Mouse (Mus musculus) WW6 (cell line): ENCODE data around the gene Otx1.

Source experiments
- DNase-seq: peaks from one replicate; pipeline ENCODE4 v3.0.0-alpha.2; 2013; ENCODE audit warnings: low read depth, low spot score

Otx1 gene

DNA sequence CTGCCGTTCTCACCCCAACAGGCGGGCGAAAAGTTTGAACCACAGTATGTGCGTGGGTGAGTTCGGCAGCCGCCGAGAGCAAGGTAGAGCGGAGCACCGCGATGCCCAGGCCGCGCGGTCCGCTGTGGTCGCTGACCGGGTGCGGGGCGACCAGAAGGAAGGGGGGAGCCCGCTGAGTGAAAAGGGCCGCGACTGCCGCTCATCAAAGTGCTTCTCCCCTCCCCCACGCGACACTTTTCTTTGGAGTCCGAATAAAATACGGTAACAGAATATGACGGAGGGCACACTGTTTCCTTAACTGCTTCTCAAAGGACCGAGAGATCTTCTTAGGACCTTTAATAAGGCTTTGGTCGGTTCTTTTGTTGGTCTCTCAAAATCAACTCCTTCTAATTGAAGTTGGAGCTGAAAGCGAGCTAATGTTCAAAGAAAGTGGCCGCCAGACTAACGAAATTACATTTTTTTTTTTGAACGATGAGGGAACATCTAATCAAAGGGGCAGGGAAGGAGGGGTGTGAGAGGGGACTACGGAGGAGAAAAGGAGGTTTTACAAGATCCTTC lies at the start of gene Otx1:
TSS of gene Otx1 (minus strand) at position 115 of the 558 bp plus-strand sequence.
- no peak for DNase-seq

DNA sequence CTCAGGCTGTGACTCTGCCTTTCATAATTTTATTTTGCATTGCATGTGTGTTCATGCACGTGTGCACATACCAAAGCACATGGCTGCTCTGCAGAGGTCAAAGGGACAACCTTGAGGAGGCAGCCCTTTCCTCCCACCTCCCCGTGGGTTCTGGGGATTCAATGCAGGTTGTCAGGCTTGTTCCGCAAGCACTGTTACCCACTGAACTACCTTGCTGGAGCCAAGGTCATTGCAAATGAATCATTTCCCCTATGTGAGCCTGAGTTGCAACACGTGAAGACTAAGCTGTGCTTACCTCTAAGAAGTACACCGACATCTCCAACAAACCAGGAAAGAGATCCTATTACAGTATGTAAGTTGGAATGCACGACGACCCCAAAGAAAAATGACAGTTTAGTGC lies 48.2 kb upstream of the Otx1 start:
- no peak for DNase-seq

DNA sequence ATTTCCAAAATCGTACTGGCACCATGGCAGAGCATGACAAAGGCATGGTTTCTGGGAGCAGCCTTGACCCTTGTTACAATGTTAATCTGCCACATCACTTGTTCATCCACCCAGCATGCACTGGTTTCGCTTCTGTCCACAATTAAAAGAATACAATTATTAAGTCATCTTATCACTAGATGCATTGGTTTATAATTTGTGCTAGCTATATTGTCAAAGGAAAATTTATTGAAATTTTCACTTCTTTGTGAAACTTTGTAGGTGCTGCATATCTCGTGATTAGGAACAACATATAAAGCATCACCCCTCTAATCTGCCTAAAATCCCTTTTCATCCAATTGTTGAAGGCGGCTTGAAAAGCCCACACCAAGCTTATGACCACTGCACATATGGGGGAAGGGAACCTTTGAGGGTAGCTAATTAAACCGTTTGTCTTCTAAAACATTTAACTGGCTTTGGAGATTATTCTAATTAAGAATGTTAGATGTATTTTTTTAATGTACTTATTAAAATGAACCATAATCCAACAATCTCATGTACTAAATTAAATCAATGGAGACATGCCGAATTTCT lies 37.2 kb upstream of the Otx1 start:
- DNase-seq, result no peak

DNA sequence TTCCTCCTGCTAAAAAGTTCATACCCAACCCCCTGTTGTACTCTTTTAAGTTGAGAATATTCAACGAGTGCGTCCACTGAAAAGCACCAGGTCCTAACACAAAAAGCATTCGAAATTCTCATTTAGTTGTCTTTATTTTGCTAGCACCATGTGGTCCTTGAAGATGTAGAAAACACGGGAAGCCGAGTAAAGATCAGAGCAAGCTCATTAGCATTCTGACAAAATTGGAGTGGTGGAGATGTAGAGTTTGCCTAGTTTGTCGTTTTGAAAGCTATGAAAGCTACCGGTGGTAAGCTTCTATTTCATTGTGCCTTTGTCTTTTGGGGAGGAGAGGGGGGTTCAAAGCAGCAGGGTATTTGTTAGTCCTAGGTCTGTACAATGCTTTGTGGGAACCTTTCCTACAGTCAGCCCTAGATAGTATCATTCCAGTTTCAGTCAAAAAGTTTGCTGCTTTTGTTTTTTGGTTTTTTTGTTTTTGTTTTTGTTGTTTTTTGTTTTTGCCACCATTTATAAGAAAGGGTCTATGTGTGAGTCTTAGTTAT lies 31.9 kb upstream of the Otx1 start:
- DNase-seq, result no peak

DNA sequence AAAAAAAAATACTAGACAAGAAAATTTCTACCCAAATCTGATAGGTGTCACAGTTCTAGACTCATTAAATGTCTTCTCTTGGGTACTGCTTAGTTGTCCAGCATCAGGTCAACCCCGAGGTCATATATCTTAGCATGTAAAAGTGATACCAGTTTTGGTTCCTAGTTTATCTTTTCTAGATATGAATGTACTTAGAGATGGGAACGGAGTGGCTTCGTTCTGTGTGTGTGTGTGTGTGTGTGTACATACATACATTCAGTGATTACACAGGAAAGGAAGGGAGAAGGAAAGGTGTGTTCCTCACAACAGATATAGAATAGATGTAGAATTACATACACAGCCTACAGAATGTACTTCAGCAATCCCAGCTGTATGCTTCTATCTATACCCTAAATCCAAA lies 30.9 kb upstream of the Otx1 start:
- DNase-seq, result no peak

DNA sequence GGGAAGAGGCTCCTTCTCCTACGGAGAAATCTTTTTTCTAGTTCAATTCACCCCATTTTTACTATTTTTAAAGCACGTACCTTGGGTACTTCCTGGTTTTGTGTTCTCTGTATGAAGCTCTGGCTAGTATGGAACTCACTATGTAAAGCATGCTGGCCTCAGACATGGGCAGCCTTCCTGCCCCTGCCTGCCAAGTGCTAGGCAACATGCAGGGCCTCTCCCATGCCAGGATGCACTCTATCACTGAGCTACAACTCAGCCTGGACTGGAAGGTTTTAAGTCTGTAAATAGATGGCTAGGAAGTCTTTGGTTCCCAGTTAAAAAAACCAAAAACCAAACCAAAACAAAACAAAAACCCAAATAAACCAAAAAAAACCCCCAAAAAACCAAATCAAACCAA lies 17.9 kb upstream of the Otx1 start:
- no peak for DNase-seq

DNA sequence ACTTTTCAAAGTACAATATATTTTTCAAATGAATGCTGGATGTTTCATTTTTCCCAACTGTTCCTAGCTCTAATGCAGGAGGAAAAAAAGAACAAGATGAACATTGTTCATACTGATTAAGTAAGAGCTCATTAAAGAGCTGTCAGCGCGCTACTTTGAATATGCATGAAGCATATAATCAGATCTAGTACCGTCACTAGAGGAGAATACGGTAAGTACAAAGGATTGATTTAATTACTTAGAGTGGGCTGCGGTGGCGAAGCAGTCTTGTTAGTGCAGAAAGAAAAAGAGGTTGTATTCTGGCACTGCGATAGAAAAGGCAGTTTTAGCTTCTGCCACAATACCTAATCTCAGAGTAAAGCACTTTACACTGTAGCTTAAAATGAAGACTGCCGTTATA lies 14.7 kb upstream of the Otx1 start:
- DNase-seq, result no peak

DNA sequence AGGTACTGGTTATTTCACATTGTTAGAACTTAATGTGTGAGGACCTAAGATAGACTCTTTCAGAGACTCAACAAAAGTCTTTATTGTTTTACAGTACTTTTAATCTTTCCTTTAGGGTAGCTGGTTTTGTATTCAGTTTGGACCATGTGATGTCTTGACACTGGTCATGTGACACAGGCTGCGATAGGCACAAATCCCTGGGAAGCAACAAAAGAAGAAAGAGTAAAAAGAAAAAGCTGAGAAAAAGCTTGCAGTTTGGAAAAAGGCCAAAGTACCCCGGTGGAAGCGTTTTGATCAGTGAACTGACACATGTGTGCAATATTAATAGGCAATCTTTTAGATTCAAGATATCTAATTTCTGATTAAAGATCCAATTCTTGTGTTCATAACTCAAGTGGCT lies 13.6 kb upstream of the Otx1 start:
- DNase-seq, result no peak

DNA sequence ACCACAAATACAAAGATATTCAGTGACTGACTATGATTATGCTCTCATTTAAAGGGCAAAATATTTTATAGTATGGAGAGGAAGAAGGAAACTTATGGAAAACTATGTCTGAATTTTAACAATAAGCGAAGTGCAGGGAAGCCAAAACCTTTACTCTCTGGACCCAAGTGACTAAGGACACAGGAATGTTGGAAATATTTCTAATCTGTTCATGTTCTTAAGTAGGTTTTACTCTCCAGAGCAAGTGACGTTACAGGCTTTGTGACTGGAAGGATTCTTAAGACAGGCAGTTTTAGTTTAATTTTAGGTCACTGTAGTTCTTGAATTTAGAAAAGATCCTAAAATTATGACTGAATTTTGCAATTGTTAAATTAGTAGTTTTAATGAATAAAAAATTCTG lies 6.1 kb upstream of the Otx1 start:
- DNase-seq, result no peak

DNA sequence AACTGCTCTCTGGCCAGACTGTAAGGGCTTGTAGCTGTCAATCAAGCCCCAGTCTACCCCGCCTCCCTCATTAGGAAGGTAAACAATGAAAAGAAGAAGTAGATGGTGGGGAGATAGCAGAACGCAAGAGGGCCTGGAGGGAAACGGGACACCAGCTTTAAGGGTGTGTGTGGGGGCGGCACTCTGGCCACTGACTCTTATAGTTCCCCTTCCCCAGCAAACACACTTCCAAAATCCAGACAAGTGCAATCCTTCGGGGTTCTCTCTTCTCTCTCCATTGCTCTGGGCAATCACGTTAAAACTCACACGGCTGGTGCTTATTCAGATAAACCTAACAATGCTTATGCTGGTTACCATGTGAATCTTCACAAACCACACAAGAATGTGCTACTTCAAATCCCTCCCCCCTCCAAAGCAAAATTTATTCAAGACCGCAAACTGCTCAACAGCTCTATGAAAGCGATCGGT lies 5.5 kb upstream of the Otx1 start:
- no peak for DNase-seq

DNA sequence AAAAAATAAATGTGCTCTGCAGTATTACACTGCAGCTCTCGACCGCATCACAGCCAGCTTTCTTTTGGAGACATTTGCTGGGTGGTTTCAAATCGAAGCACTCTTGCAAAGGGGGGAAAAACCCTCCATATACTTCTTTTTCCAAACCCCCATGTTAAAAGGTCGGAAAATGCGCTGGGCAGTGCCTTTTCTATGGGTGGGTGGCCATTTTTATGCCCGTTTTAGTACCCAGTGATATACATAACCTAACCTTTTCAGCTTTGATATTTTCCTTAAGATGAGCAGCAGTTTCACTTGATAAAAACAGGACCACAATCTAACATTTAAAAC lies 5.0 kb upstream of the Otx1 start:
- no peak for DNase-seq

DNA sequence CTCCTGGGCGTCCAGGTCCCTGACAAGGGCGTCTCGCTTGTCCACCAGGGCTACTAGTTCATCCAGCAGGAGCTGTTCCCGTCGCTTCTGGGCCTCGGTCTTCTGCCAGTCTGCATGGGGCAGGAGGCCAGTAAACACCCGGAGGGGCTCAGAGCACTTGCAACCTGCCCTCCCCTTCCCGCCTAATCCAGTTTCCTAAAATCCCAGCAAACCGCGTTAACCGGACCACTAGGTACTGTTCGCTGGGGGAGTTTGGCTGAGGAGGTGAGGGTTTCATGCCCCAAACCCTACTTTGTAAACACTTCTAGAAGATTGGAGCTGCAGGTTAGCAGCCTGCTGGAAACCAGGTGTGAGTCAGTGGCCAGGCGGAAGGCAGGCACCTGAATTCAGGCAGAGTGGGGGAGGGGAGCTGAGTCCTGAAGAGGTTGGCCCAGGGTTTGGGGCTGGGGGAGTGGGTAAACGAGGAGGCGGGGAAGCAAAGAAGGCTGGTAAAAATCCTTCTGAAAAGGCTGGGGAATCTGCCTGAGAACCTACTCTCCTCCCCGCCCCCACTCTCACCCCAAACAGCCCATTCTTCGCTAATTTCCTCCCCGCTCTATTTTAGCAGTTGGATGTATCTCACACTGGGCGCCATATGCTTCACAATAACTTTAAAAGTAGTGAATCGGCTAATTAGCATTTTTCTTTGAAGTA lies 4.5 kb upstream of the Otx1 start:
- no peak for DNase-seq

DNA sequence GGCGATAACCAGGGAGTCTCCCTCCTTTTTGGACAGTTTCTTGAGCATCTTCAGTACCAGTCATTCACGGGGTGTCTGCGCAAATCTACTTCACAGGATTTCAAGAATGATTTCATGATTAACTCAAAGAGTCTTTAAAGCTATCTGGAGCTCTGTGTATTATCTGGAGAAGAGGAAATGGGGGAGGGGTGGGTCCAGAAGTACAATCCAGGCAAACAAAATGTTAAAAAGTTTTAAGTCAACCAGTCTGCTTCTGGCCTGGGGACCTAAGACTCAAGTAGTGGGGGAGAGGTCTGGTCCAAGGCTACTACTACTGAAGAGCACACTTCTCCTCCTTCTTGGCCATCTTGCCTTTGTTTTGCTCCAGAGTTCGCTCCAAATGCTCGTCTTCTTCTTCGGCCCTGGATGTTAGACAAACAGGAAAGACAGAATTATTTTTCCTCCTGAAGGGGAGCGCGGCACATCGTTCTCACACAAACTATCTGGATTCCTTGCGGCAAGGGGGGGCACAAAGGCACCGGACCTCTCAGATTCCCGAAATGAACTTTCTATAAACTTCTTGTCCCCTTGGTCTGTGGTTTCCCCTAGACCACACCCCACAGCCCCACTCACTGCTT lies 3.9 kb upstream of the Otx1 start:
- DNase-seq, result no peak

DNA sequence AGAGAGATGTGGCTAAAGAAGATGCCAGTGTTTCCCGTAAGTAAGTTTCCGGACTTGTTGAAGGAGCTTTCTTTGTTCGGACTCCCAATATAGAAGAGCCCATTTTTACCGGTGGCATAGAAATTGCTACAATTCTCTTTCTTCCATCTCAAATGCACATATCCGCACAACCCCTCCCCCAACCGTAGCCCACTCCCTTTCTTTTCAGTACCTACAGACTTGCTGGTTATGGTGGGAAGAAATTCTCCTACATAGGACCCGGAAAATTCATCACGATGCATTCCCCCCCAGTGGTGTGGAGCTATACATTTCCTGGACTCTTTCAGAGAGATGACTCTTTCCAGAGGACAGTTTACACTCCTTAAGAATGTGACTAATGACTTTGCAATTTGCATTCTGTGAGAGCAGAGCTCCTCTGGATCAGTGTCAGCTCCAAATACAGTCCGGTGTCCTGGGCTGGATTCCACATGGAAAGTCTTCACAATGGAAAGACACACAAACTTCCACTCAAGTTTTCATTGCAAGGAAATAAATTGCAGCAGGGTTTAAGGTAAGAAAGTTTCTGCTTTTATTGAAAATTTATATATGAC lies 2.7 kb upstream of the Otx1 start:
- no peak for DNase-seq

DNA sequence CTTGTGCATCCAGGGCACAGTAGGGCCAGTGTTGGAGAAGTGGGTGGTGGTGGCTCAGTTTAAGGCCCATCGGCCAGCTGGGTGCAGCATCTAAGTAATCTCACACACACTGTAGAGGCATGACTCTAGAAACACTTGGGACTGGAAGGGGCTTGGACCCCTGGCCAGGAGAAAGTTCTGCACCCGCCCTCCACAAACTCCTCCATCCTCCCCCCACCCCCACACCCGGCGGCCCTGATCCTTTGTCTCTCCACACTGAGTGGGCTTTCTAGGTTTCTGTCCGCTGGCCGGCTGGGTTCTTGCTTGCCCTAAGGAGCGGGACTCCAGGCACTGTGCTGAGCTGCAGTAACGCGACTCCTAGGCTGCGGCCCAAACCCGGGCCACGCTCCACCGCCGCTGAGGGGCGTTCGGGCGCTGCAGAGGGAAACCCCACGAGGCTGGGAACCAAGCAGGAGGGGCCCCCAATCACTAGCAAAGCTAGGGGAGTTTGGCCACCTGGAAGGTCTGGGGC lies 1.7 kb upstream of the Otx1 start:
- DNase-seq, result no peak

DNA sequence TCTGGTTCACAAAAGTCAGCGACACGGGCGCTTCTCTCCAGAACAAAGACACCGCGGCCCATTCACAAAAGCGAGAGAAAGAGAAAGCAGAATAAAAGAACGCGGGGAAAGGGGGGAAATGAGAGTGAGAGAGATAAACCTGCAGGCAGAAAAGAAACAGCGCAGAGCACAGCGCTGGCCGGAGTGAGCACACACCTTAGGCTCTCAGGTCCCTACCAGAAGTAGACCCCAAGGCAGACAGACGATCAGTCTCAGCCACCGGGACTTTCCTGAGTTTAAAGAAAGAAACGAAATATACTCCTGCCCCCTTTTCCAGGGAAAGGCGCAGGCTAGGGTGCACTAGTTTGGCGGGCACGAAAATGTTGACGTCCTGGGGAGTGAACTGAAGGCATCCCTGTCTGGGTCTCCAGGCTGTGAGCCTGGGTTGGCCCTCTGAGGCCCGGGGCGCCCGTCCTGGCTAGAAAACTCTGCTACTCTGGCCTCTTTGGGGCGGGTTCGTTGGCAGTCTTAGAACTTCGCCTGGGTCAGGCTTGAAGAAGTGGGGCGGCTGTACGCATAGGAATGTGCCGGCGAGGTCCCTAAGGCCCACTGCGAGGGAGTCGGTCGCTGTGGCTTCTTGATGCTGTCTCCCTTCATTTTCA lies 764 bp upstream of the Otx1 start:
- no peak for DNase-seq

DNA sequence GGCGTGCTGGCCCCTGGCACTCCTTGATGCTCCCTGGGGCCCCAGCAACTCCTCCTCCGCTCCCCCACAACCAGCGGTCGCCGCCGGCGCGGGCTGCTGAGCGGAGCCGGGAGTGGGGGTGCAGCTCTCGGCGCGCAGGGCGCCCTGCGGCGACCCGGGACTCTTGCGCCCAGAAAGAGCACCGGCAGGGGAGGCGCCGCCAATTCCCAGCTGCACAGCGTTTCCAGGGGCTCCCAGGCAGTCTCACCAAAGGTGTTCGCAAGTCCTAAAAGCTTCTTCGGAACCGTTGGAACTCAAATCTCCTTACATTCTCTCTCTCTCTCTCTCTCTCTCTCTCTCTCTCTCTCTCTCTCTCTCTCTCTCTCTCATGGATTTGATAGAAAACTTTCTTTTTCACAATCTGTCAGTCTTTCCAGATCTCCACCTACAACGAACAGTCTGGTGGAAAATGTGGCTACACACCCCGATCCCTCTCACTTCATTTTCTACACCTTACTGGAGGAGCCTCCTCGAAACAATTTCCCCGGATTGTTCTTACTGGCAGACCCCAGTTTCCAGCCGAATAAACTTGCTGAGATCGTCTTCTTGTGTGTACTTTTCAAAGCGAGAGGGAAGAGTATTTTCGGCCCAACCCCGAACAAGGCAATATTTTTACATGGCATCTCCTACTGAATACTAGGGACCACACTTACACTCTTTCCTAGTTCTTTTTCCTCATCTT lies 475 bp downstream of the Otx1 start:
- DNase-seq, result no peak

DNA sequence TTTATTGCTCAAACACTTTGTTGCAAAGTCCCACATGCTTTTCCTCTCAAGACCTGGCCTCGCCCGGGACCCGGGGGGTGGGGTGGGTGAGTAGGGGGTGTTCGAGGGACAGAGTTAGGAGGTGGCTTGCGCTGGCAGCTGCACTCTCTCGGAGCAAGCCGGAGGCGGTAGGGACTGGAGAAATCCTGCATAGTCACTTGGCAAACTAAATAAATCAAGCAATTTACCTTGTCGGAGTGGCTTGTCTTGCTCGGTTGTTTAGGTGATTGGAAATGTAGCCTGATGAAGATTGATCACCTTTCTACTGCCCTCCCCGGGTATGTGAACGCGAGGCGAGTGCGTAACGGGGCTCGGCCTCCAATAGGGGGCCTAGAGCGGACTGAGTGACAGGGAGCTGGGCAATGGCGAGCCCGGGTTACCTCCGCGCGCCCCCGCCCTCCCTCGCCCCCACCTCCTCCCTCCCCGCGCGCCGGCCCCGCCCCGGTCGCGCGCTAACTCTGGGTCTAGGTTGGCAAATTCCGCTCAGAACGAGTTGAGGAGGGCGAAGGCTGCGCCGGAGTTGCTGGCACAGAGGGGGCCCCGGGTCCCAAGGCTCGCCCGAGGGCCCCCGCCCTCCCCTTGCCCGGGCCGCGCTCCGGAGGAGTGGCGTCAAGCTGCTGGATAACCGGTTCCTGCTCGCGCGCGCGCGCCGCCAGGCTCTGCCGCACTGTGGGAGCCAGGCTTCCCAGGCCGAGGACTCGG lies 1.2 kb downstream of the Otx1 start:
- DNase-seq, result no peak

DNA sequence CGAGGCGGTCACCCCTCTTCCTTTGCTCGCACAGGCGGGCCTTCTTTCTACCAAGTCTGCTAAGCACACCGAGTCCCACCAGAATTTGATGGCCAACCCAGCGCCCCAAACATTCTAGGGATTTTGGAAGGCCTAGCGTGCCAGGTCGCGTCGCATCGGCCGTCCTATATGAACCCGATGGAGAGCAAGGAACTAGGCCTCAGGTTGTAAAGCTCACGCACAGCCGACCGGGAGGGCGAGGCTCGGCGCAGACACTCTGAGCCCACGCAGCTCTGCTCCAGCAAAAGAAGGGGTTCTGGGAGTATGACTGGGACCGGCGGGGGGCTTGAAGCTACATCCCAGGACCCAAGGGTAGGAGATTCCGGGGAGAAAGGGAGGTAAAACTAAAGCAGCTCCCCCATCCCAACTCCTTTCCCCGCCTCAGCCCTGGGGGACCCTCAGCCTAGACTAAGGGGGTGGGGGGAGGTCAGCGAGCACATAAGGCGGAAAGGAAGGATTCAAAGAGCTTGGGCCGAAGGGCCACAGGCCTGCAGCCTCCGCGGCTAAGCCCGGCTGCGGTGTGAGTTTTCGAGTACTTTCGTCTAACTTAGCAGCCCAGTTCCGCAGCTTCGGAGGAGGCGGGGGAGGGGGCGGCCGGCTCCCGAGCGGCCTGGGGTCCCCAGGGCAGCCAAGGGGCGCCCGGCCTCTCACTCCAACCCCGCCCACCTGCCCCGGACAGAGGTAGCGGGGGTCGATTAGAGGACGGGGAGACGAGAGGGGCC lies 2.2 kb downstream of the Otx1 start:
- DNase-seq, result no peak
